Mouse (Mus musculus) CH12.LX (cell line): ENCODE data around the gene Smad9. TPM values are rescaled to one million over a fixed set of nuclear protein-coding genes. Genes with fewer than 3 reads are reported as not detected.

Source experiments
- DNase-seq: peaks from one replicate; pipeline ENCODE4 v3.0.0-alpha.2; 2013; ENCODE audit errors: extremely low read depth
- H3K27ac ChIP-seq: 2 replicates; pipeline ENCODE4 v1.5.1; 2012; ENCODE audit warnings: low read depth, mild to moderate bottlenecking, control low read depth, moderate library complexity; ENCODE audit not compliant: insufficient read depth
- H3K27me3 ChIP-seq: replicated peaks from 2 replicates; pipeline ENCODE3; 2012; ENCODE audit warnings: inconsistent platforms
- H3K36me3 ChIP-seq, 2 experiments: replicated peaks in 1 of 2; 2 replicates each; pipeline versions ENCODE3 to v1.6.1; 2012; ENCODE audit warnings: inconsistent platforms in 1 of 2, low read length in 1 of 2, mild to moderate bottlenecking in 1 of 2, mixed read lengths in 1 of 2, moderate library complexity in 1 of 2; ENCODE audit not compliant: control insufficient read depth in 1 of 2, insufficient read depth in 1 of 2
- H3K4me1 ChIP-seq, 2 experiments: 2 replicates each; pipeline ENCODE4 v1.6.1; 2012; ENCODE audit warnings: inconsistent platforms in 1 of 2, moderate library complexity in 1 of 2; ENCODE audit not compliant: insufficient read depth in 2 of 2, control insufficient read depth in 1 of 2
- H3K4me2 ChIP-seq: 2 replicates; pipeline ENCODE4 v1.6.1; 2012; ENCODE audit warnings: low read depth, mild to moderate bottlenecking, control low read depth; ENCODE audit not compliant: poor library complexity, insufficient read depth, severe bottlenecking
- H3K4me3 ChIP-seq, 3 experiments: fragments of 150-350 bp in 1 of 3; sonication (generic) in 1 of 3; replicated peaks in 1 of 3; 2 replicates each; pipeline versions ENCODE3 to v1.5.1; 2011 to 2012; ENCODE audit warnings: low read depth in 2 of 3, low read length in 2 of 3, mild to moderate bottlenecking in 2 of 3, moderate library complexity in 2 of 3, control low read depth in 1 of 3, improper control_type of control experiment in 1 of 3, inconsistent platforms in 1 of 3, mixed read lengths in 1 of 3; ENCODE audit not compliant: poor library complexity in 1 of 3
- H3K79me2 ChIP-seq: replicated peaks from 2 replicates; pipeline ENCODE4 v1.6.1; 2012; ENCODE audit warnings: mild to moderate bottlenecking, moderate library complexity; ENCODE audit not compliant: control insufficient read depth, poor library complexity, insufficient read depth, severe bottlenecking; ENCODE audit errors: extremely low read depth
- H3K9ac ChIP-seq: 2 replicates; pipeline ENCODE4 v1.6.1; 2012; ENCODE audit warnings: low read depth, mild to moderate bottlenecking, control low read depth, moderate library complexity; ENCODE audit not compliant: insufficient read depth
- H3K9me3 ChIP-seq: replicated peaks from 2 replicates; pipeline ENCODE3; 2012; ENCODE audit warnings: low read length, inconsistent platforms, mixed read lengths
- BHLHE40 ChIP-seq: IDR thresholded peaks from 2 replicates; pipeline ENCODE4 v1.6.1; 2011; ENCODE audit warnings: mild to moderate bottlenecking, low read depth, low read length, improper control_type of control experiment
- CHD2 ChIP-seq: IDR thresholded peaks from 2 replicates; pipeline ENCODE4 v1.6.1; 2011; ENCODE audit warnings: low read length, improper control_type of control experiment
- CTCF ChIP-seq, 2 experiments: IDR thresholded peaks in 1 of 2; conservative IDR thresholded peaks in 1 of 2; 2 replicates each; pipeline ENCODE4 v1.5.1; 2011 to 2012; ENCODE audit warnings: low read depth in 2 of 2, low read length in 2 of 2, improper control_type of control experiment in 1 of 2, inconsistent platforms in 1 of 2, mild to moderate bottlenecking in 1 of 2, moderate library complexity in 1 of 2
- E2F4 ChIP-seq: IDR thresholded peaks from 2 replicates; pipeline ENCODE4 v1.6.1; 2011; ENCODE audit warnings: low read depth, low read length, improper control_type of control experiment; ENCODE audit not compliant: insufficient replicate concordance
- ELF1 ChIP-seq: IDR thresholded peaks from 2 replicates; pipeline ENCODE4 v1.6.1; 2014; ENCODE audit warnings: low read depth, mild to moderate bottlenecking, inconsistent platforms, low read length, improper control_type of control experiment
- EP300 ChIP-seq: IDR thresholded peaks from 2 replicates; pipeline ENCODE4 v1.6.1; 2011; ENCODE audit warnings: low read length, improper control_type of control experiment
- ETS1 ChIP-seq: conservative IDR thresholded peaks from 2 replicates; pipeline ENCODE4 v1.6.1; 2012; ENCODE audit warnings: low read depth, mild to moderate bottlenecking, inconsistent platforms, low read length, improper control_type of control experiment, moderate library complexity
- GABPA ChIP-seq: IDR thresholded peaks from 2 replicates; pipeline ENCODE4 v1.6.1; 2012; ENCODE audit warnings: low read depth, low read length, improper control_type of control experiment, inconsistent platforms; ENCODE audit not compliant: insufficient replicate concordance
- HCFC1 ChIP-seq: IDR thresholded peaks from 2 replicates; pipeline ENCODE4 v1.6.1; 2012; ENCODE audit warnings: low read depth, mild to moderate bottlenecking, inconsistent platforms, low read length, improper control_type of control experiment
- IRF4 ChIP-seq: IDR thresholded peaks from 2 replicates; pipeline ENCODE4 v1.6.1; 2014; ENCODE audit warnings: low read depth, mild to moderate bottlenecking, inconsistent platforms, low read length, improper control_type of control experiment
- JUN ChIP-seq: IDR thresholded peaks from 2 replicates; pipeline ENCODE4 v1.6.1; 2011; ENCODE audit warnings: low read depth, mild to moderate bottlenecking, low read length, improper control_type of control experiment, moderate library complexity; ENCODE audit not compliant: insufficient read depth
- JUND ChIP-seq: conservative IDR thresholded peaks from 2 replicates; pipeline ENCODE4 v1.6.1; 2011; ENCODE audit warnings: low read depth, low read length, improper control_type of control experiment
- KAT2A ChIP-seq: IDR thresholded peaks from 2 replicates; pipeline ENCODE4 v1.6.1; 2012; ENCODE audit warnings: low read length, improper control_type of control experiment, inconsistent platforms; ENCODE audit not compliant: insufficient replicate concordance
- MEF2A ChIP-seq: IDR thresholded peaks from 2 replicates; pipeline ENCODE4 v1.6.1; 2014; ENCODE audit warnings: low read depth, mild to moderate bottlenecking, inconsistent platforms, low read length, improper control_type of control experiment, borderline replicate concordance
- MXI1 ChIP-seq: IDR thresholded peaks from 2 replicates; pipeline ENCODE4 v1.6.1; 2011; ENCODE audit warnings: mild to moderate bottlenecking, low read depth, low read length, improper control_type of control experiment
- MYC ChIP-seq: IDR thresholded peaks from 2 replicates; pipeline ENCODE4 v1.6.1; 2011; ENCODE audit warnings: low read depth, mild to moderate bottlenecking, improper control_type of control experiment, low read length
- NELFE ChIP-seq: IDR thresholded peaks from 2 replicates; pipeline ENCODE4 v1.6.1; 2011; ENCODE audit warnings: low read depth, low read length, improper control_type of control experiment
- NRF1 ChIP-seq: IDR thresholded peaks from 2 replicates; pipeline ENCODE4 v1.6.1; 2014; ENCODE audit warnings: low read depth, mild to moderate bottlenecking, inconsistent platforms, low read length, improper control_type of control experiment, moderate library complexity
- POLR2A ChIP-seq: IDR thresholded peaks from 2 replicates; pipeline ENCODE4 v1.6.1; 2011; ENCODE audit warnings: low read depth, mild to moderate bottlenecking, improper control_type of control experiment, low read length
- RAD21 ChIP-seq: IDR thresholded peaks from 2 replicates; pipeline ENCODE4 v1.6.1; 2011; ENCODE audit warnings: low read depth, mild to moderate bottlenecking, low read length, improper control_type of control experiment, moderate library complexity
- RCOR1 ChIP-seq: conservative IDR thresholded peaks from 2 replicates; pipeline ENCODE4 v1.6.1; 2012; ENCODE audit warnings: low read depth, mild to moderate bottlenecking, inconsistent platforms, low read length, improper control_type of control experiment
- TCF12 ChIP-seq: IDR thresholded peaks from 2 replicates; pipeline ENCODE4 v1.6.1; 2014; ENCODE audit warnings: low read depth, mild to moderate bottlenecking, inconsistent platforms, low read length, improper control_type of control experiment
- UBTF ChIP-seq: IDR thresholded peaks from 2 replicates; pipeline ENCODE4 v1.6.1; 2012; ENCODE audit warnings: low read depth, mild to moderate bottlenecking, inconsistent platforms, low read length, improper control_type of control experiment, moderate library complexity
- USF1 ChIP-seq: IDR thresholded peaks from 2 replicates; pipeline ENCODE4 v1.6.1; 2014; ENCODE audit warnings: low read depth, mild to moderate bottlenecking, inconsistent platforms, low read length, improper control_type of control experiment
- USF2 ChIP-seq: conservative IDR thresholded peaks from 2 replicates; pipeline ENCODE4 v1.6.1; 2011; ENCODE audit warnings: low read depth, low read length, improper control_type of control experiment
- ZKSCAN1 ChIP-seq: IDR thresholded peaks from 2 replicates; pipeline ENCODE4 v1.6.1; 2012; ENCODE audit warnings: low read depth, inconsistent platforms, low read length, improper control_type of control experiment, borderline replicate concordance
- ZMIZ1 ChIP-seq: IDR thresholded peaks from 2 replicates; pipeline ENCODE4 v1.6.1; 2012; ENCODE audit warnings: low read depth, mild to moderate bottlenecking, inconsistent platforms, low read length, improper control_type of control experiment
- dilution Hi-C: fragments of 300-500 bp; cut with MboI; formaldehyde crosslinking; loops from 2 replicates; pipeline ENCODE4 v1.14.3; 2020; ENCODE audit warnings: low sequenced_read_pairs; ENCODE audit not compliant: extremely low pct_unique_long_range_greater_than_20kb, extremely low pct_ligation_motif_present
- in situ Hi-C: fragments of 300-500 bp; cut with MboI; formaldehyde crosslinking; loops from 3 replicates; pipeline ENCODE4 v1.14.3; 2019; ENCODE audit warnings: low sequenced_read_pairs, low pct_ligation_motif_present, low pct_unique_long_range_greater_than_20kb, mixed read lengths
- polyA plus RNA-seq: library from polyadenylated mRNA; unstranded; fragments of >175 nt; gene quantifications from 2 replicates; pipeline ENCODE4 v1.2.1, GENCODE M21; 2012; ENCODE audit warnings: low read depth; ENCODE audit not compliant: insufficient read length
- total RNA-seq, 2 experiments: library from RNA; depleted of rRNA; stranded (reverse); fragments of 300-350 nt in 1 of 2; fragments of >200 nt in 1 of 2; gene quantifications; 2 replicates each; pipeline ENCODE4 v1.2.3; 2012 to 2014

Smad9 gene
- total and polyA plus RNA-seq, 3 experiments, result 0.13 to 0.23 (median 0.20) TPM

GRCm38 (mm10) chr3:54708972-54709371, 46.4 kb upstream of the Smad9 start (continued):
- TF ChIP-seq NELFE (no peak), IRF4 (peak; percentile 73), RCOR1 (no peak), UBTF (no peak), ZMIZ1 (no peak), CTCF (conservative IDR thresholded peaks at IDR 0.05 in 1 of 2, IDR thresholded peaks at IDR 0.05 in 1 of 2; ENCODE audit: low read depth in 2 of 2, low read length in 2 of 2) (no peak), GABPA (no peak), E2F4 (no peak), USF2 (no peak), EP300 (peak; percentile 79), ELF1 (peak; percentile 70), MEF2A (peak; percentile 49), ETS1 (peak; percentile 96), USF1 (no peak), JUND (peak; percentile 89)
- TF ChIP-seq, all 38 proteins: peak for 13

- Histone ChIP-seq H3K4me1 (peaks cover 1 to 40% of the 10 kb centered on the region in 2 experiments; a peak in 3 of 4 replicates), H3K9ac (no peak within 1 kb of the TSS), H3K9me3 (no peaks in the 10 kb centered on the region), H3K27ac (no peak within 1 kb of the TSS), H3K79me2 (0 out of 2 replicates have a peak, but pooled peaks cover 9% of the 10 kb centered on the region)
- no peak for DNase-seq
- dilution Hi-C loops, result no loop called here
- TF ChIP-seq KAT2A, result no peak
- TF ChIP-seq ELF1, result no peak
- no peak for TF ChIP-seq JUN
- TF ChIP-seq BHLHE40, result no peak
- TF ChIP-seq NRF1, result no peak
- no peak for TF ChIP-seq TCF12
- TF ChIP-seq JUND, result no peak
- TF ChIP-seq MYC, result no peak
- no peak for TF ChIP-seq EP300
- no peak for TF ChIP-seq RAD21
- TF ChIP-seq ZKSCAN1, result no peak
- no peak for TF ChIP-seq IRF4
- TF ChIP-seq CHD2, result no peak
- TF ChIP-seq HCFC1, result no peak
- TF ChIP-seq GABPA, result no peak
- TF ChIP-seq MXI1, result no peak
- TF ChIP-seq POLR2A, result no peak
- TF ChIP-seq, all 38 proteins: peak for 0
- in situ Hi-C loops, result no loop called here
- Histone ChIP-seq H3K36me3 (peaks cover 61 to 91% of the 10 kb centered on the region in 2 experiments), H3K27me3 (no peaks in the 10 kb centered on the region), H3K4me2 (no peak within 1 kb of the TSS), H3K4me3 (no peak within 1 kb of the TSS)
Measured at GRCm38 (mm10) chr3:54714253-54714652, 41.1 kb upstream of the Smad9 start, which contains the start of gene Gm21958. TSS of gene Gm21958 (minus strand) at chr3:54714353.
